Mouse (Mus musculus) urinary bladder, postnatal 4 days (tissue): ENCODE data around the gene Stox2.

Experiments used
- DNase-seq, 2 experiments: peaks; one replicate each; pipeline ENCODE4 v3.0.0; 2021 to 2022; ENCODE audit warnings: low spot score in 2 of 2

Gene Stox2

GRCm38 (mm10) chr8:47289641-47290040, 156.5 kb downstream of the Stox2 start:
- DNase-seq, result no peak

DNA sequence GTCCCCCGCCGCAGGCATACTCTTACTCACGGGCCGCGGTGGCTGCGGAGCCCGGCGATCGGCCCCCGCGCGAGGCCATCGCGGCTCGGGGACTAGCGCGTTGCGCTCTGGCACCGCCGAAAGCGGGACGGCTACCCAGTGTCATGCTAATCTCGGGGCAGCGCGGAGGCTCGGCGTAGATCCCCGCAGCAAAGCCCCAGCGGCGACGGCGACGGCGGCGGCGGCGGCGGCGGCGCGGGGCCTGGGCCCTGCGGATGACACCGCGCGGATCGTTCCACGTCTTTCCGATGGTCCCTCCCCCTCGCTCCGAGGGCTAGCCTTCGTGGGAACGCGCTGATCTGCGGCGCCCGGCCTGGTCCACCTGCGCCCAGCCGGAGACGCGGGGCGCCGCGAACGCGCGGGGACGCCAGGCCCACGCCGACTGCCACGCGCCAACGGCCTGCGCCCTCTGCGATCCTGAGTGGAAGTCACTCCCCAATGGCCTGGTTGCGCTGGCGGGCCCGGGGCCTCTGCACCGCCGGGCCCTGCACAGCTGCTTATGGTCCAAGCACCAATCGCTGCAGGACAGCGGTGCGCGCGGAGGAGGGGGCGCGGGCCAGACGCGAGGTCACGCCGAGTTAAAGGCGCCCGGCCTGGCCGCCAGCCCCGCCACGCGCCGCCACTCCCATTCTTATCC, 157.2 kb downstream of the Stox2 start:
- DNase-seq, result peak; percentile 69

GRCm38 (mm10) chr8:47288131-47288865, 157.9 kb downstream of the Stox2 start:
- peak; percentile 28 to 67 for DNase-seq

GRCm38 (mm10) chr8:47287641-47288130, 158.5 kb downstream of the Stox2 start:
- DNase-seq, result peak in 1 of 2 experiments; percentile 30

DNA sequence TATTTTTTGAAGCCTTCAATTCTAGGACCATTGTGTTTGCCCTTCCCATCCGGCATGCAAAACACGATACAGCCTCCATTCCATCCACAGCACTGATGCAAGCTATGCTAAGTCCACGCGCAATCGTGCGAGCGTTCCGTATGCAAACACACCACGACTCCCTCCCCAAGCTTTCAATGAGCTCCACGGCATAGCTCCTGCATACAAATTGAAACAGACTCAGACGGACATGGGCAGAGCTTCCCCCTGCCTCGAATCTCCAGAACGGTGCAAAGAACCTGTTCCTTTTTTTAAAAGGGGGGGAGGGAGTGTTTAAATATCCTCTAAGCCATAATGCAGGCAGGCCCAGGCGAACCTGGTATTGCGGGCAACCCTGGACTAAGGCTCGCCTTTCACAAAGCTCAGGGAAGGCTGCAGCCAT, 159.0 kb downstream of the Stox2 start:
- no peak for DNase-seq

- DNase-seq, result no peak
These were observed 160.0 kb downstream of the Stox2 start for GRCm38 (mm10) chr8:47286081-47286700.

DNA sequence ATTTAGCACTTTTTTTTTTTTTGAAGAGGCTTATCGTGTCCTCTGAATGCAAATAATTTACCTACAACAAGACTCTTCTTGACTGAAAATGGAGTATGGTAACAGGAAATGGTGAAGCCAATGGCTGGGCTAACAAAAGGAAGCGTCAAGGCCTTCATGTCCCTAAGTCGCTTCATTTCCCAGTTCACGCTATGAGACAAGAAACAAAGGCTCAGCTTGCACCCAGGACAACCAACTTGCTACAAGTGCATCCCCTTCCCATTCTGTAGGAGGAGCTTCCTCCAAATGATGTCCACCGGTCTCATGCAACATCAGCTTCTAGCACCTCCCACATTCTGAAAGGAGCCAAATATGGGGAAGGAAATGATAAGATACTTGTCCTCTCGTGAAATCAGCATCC, 160.7 kb downstream of the Stox2 start:
- DNase-seq, result no peak

GRCm38 (mm10) chr8:47284329-47285326, 161.5 kb downstream of the Stox2 start:
- no peak for DNase-seq

DNA sequence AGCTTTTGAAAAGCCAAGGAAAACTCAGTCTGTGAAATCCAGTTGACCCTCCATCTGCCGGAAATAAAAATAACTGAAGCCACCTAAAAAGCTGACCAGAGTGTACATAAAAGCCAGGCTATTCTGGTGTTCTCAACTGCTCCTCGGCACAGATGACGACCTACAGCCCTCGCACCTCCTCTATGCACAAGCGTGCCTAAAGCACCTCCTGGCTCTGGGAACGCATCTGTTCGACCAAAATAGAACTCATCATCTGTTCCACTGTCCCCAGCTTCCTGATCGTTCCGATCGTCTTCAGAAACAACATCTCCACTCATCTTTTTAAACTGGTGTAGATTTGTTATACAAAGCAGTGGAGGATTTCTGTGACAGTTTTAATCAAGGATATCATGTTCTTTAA, 166.3 kb downstream of the Stox2 start:
- DNase-seq, result no peak

DNA sequence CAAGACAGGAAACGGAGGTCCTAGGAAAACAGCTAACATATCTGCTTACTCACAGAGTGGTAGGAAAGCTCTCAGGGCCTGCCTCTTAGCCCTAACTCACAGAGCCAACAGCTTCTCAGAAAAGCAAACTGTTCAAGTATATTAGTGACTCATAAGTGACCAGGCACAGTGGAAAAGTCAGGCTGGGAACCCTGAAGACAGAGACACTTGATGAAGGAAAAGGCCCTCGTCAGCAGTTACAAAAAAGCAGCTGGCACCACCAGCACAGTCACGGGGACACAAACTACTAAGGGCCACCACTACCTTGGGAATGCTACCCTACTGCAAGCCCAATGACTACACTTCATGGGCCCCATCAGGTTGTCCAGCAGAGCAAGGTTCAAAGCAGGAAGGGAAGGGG, 168.0 kb downstream of the Stox2 start:
- DNase-seq, result no peak

DNA sequence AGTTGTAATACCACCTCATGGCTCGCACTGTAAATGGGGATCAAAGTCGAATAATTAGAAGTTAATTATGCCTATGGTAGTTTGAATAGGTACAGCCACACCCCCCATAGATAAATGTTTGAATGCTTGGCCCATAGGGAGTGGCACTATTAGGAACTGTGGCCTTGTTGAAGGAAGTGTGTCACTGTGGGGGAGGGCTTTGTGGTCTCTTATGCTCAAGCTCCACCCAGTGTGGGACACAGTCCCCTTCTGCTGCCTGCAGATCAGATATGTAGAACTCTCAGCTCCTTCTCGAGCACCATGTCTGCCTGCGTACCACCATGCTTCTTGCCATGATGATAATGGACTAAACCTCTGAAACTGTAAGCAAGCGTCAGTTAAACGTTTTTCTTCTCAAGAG, 177.2 kb downstream of the Stox2 start:
- DNase-seq, result no peak

DNA sequence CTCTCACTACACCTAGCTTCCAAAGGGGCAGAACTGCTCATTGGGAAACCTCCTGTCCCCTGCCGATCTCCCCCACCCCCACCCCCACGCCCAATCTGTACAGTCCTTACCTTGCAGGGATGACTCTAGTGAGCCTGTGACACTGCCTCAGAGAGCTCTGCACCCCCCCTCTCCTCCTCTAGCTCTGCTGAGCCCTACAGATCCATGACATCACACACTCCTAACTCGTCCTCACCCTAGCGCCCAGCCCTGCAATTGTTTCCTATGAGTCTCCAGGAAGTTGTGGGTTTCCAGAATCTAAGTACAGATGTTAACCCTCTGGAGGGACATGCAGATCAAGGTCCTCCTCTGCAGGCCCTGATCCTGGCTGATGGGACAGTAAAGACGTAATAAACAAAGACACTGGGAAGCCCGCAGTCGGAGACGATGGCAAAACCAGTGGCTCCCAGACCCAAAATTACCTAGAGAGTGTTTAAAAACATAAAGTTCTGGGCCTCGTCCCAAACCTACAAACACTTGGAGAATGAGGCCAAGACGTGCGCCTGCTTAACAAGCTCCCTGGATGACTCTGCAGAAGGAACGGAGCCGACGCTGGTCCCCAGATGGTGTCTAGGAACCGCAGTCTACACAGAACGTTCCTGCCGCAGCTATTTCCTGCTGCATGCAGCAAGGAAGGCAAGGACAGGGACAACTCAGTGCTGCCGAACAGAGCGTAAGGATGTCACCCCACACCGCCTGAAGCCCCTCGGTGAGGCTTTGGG, 177.9 kb downstream of the Stox2 start:
- no peak for DNase-seq

GRCm38 (mm10) chr8:47263070-47263843, 182.9 kb downstream of the Stox2 start:
- no peak for DNase-seq

DNA sequence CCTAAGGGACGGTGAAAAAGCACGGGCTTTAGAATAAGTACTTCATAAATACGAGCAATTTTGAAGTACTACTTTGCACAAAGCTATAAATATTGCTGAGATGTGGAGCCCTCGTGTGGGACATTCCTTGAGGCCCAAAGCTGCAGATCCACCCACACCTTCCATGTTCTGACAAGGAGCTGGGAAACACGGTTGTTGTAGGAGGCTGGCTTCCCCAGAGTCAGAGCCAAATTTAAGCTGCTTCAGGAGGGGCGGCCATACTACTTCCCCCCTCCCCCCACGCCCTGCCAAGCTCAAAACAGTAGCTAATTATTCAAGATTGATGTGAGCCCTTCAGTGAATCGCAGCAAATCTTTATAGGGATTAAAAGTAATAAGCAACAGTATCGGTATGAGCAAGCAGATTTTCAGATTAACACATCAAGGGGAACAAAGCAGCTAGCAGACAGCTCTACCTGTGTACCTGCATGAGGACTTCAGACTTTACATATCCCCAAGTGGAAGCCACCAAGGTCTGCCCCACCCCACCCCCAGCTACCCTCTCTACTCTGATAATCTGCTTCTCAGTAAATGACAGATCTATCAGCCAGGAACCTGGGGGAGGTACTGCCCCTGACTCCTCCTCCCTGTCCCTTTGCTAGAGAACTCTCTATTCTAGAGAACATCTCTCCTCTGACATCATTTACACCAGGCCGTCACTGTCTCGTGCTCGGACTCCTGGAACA, 185.2 kb downstream of the Stox2 start:
- no peak for DNase-seq

DNA sequence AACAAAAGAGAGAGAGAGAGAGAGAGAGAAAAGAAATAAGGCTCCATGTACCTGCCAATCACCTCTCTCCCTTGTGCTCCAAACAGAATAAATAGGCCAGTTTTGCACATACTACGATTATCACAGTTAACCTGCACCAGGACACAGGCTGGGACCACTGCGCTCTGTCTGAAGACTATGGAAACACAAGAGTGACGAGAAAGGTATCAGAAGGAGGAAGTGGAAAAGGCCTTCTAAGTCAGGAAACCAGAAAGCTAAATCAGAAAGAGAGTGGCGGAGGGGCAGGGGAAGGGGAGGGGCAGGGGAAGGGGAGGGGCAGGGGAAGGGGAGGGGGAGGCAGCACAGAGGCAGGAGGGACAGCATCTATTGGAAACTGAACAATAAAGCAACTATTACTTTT, 195.3 kb downstream of the Stox2 start:
- DNase-seq, result no peak

- no peak for DNase-seq
These were observed 201.0 kb downstream of the Stox2 start for GRCm38 (mm10) chr8:47245116-47245515.

DNA sequence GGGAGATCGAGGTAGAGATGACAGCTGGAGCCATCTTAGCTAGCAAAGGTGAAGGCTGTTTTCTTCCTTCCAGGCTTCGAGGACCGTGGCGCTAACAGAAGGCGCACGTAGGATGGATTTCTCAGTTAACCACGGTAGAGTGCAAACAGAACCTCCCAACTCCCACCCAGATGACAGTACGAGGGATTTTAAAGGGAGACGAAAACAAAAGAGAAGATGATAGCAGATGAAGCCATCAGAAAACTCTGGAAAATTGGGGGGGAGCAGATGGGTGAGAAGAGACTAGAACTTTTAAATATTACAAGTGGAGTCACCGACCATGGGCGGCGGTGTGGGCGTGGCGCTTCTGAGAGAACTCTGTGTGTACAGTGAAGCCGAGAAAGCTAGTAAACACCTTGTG, 202.0 kb downstream of the Stox2 start:
- no peak for DNase-seq

DNA sequence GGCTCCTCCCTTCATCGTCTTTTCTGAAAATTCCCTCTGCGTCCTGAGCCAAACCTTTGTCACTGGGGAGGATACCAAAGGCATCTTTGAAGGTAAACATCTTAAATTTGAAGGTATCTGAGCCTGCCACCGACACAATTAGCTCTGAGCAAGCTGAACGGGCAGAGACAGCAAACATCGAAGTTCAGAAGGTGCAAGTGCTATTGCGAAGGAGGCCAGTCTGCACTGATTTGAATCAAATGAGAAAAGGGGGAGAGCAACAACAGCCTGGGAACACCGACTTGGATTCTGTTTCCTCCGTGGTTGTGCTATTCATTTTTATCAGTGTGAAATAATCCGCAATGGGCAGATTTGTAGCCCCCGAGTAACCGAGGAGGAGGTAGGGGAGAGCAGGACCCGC, 202.5 kb downstream of the Stox2 start:
- no peak for DNase-seq

DNA sequence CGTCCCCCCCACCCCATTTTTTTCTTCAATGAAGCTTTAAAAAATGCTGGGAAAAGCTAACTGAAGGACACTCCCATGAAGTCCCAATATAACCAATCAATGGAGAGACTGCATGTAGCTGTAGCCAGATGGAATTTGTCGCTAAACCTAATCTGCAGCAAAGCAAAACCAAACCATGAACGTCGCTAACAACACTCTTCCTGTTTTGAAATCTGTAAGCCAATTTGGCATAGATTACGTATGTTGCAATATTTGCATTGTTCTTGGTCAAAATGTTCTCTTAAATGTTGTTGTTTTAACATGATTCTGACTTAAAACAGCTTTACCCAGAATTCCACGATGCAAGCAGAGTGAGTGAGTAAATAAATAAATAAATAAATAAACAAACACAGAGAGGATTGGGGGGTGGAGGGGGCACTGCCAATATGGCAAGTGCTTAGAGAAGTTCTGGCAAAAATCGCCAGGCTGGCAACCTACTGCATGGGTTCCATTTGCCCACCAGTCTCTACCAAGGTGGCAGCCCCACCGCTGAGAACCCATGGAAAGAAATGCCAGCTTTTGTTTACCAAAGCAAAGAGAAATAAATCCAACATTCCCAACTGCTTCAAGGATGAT, 203.0 kb downstream of the Stox2 start:
- no peak for DNase-seq
